Mouse (Mus musculus) urinary bladder, postnatal 10 days (tissue): ENCODE data around the gene Lgals3.

Experiments
- DNase-seq: peaks from one replicate; pipeline ENCODE4 v3.0.0; 2022; ENCODE audit warnings: low spot score

Lgals3 gene

GRCm38 (mm10) chr14:47432987-47433386 is 65.4 kb downstream of the Lgals3 start:
- DNase-seq: no peak
